Comparison of ENCODE assay signal across 19 mouse cellular contexts in genomic region chr3:38585509-38585908, GRCm38 (mm10).
A peak's percentile ranks its signal among the peaks of the same experiment; 100 is the strongest.
DNase-seq lines count a peak whose midpoint lies in the region; ATAC-seq and TF ChIP-seq lines count a peak whose summit lies in the region.
"Had no signal": no experiment of that assay in that cellular context is flagged by ENCODE, and none has a peak within 500 bp of the region (broad histone marks: within the 10 kb centered on the region; RNA-seq: fewer than 3 reads in every experiment).

No protein-coding gene starts in this region.

- H3K36me3 ChIP-seq in intestine, embryonic 15.5 days: no peaks in the 10 kb centered on the region
- no peaks in the 10 kb centered on the region for H3K36me3 ChIP-seq in intestine, postnatal 0 days (ENCODE audit: control insufficient read depth, insufficient read depth)
- H3K36me3 ChIP-seq in embryonic facial prominence, embryonic 13.5 days: no peaks in the 10 kb centered on the region
- H3K36me3 ChIP-seq in embryonic facial prominence, embryonic 14.5 days (ENCODE audit: control insufficient read depth, insufficient read depth, low read length): no peaks in the 10 kb centered on the region
- H3K36me3 ChIP-seq in intestine, embryonic 16.5 days (ENCODE audit: control insufficient read depth, insufficient read depth, low read length): no peaks in the 10 kb centered on the region
- H3K36me3 ChIP-seq: hindbrain, embryonic 15.5 days had no signal

- peak; percentile 90 for DNase-seq in embryonic facial prominence, embryonic 14.5 days (ENCODE audit: low spot score)
- DNase-seq in cerebellum, adult 2 months: no peak
- DNase-seq in adrenal gland, postnatal 25 days: no peak
- DNase-seq: adrenal gland, adult 2 months; adrenal gland, postnatal 36 days; cerebellum, adult 8-10 months; cerebellum, postnatal 14 days; forebrain, postnatal 0 days; gastrocnemius, postnatal 36 days; heart, adult 2 months; heart, postnatal 36 days; kidney, adult 18-20 months had no signal

- no peak for TF ChIP-seq CTCF in intestine, postnatal 0 days (IDR thresholded peaks at IDR 0.05; ENCODE audit: low read depth)
- TF ChIP-seq CTCF in cerebellum, adult 2 months (IDR thresholded peaks at IDR 0.05; ENCODE audit: borderline replicate concordance, insufficient read depth, low read depth, low read length): no peak

- TF ChIP-seq POLR2A in cerebellum, adult 2 months (IDR thresholded peaks at IDR 0.05; ENCODE audit: borderline replicate concordance, insufficient read depth, low read length): no peak

- WGBS in intestine, embryonic 15.5 days: 63% methylated on average over 5 of the region's 5 CpGs
- WGBS in intestine, postnatal 0 days: 51% methylated on average over 5 of the region's 5 CpGs
- 62% methylated on average over 5 of the region's 5 CpGs for WGBS in embryonic facial prominence, embryonic 13.5 days
- WGBS in embryonic facial prominence, embryonic 14.5 days: 68% methylated on average over 5 of the region's 5 CpGs
- WGBS in intestine, embryonic 16.5 days: 60% methylated on average over 5 of the region's 5 CpGs
- whole genome bisulfite sequencing in cerebellum, adult 2 months: 91% methylated on average over 5 of the region's 5 CpGs

- no peak overlapping the region for H3K4me3 ChIP-seq in intestine, embryonic 15.5 days (replicated peaks)
- H3K4me3 ChIP-seq in intestine, postnatal 0 days (ENCODE audit: low read depth, low read length): no peak overlapping the region
- no peak overlapping the region for H3K4me3 ChIP-seq in embryonic facial prominence, embryonic 13.5 days
- H3K4me3 ChIP-seq in embryonic facial prominence, embryonic 14.5 days (ENCODE audit: low read depth, low read length): no peak overlapping the region
- no peak overlapping the region for H3K4me3 ChIP-seq in intestine, embryonic 16.5 days (ENCODE audit: low read length)
- no peak overlapping the region for H3K4me3 ChIP-seq in cerebellum, adult 2 months (replicated peaks; ENCODE audit: insufficient read depth, low read depth, low read length)
- H3K4me3 ChIP-seq: forebrain, embryonic 13.5 days; heart, adult 2 months; hindbrain, embryonic 15.5 days had no signal

- no peaks in the 10 kb centered on the region for H3K9me3 ChIP-seq in intestine, embryonic 15.5 days
- H3K9me3 ChIP-seq in intestine, postnatal 0 days (ENCODE audit: control insufficient read depth): no peaks in the 10 kb centered on the region
- H3K9me3 ChIP-seq in embryonic facial prominence, embryonic 13.5 days: no peaks in the 10 kb centered on the region
- no peaks in the 10 kb centered on the region for H3K9me3 ChIP-seq in embryonic facial prominence, embryonic 14.5 days (ENCODE audit: control insufficient read depth, low read length)
- no peaks in the 10 kb centered on the region for H3K9me3 ChIP-seq in intestine, embryonic 16.5 days (ENCODE audit: control insufficient read depth, low read length)
- H3K9me3 ChIP-seq: forebrain, embryonic 13.5 days; hindbrain, embryonic 15.5 days had no signal

- no peaks in the 10 kb centered on the region for H3K27me3 ChIP-seq in intestine, embryonic 15.5 days (replicated peaks)
- H3K27me3 ChIP-seq in intestine, postnatal 0 days (replicated peaks; ENCODE audit: control insufficient read depth, insufficient read depth, low read length): no peaks in the 10 kb centered on the region
- no peaks in the 10 kb centered on the region for H3K27me3 ChIP-seq in embryonic facial prominence, embryonic 13.5 days
- H3K27me3 ChIP-seq in embryonic facial prominence, embryonic 14.5 days (replicated peaks; ENCODE audit: control insufficient read depth, insufficient read depth, low read length): no peaks in the 10 kb centered on the region
- no peaks in the 10 kb centered on the region for H3K27me3 ChIP-seq in intestine, embryonic 16.5 days (replicated peaks; ENCODE audit: control insufficient read depth, insufficient read depth, low read length)
- no peaks in the 10 kb centered on the region for H3K27me3 ChIP-seq in cerebellum, adult 2 months (ENCODE audit: control insufficient read depth, insufficient read depth, low read length)
- H3K27me3 ChIP-seq: forebrain, embryonic 13.5 days; hindbrain, embryonic 15.5 days had no signal

- peak; percentile 75 for ATAC-seq in intestine, embryonic 15.5 days
- ATAC-seq in intestine, postnatal 0 days: no peak
- ATAC-seq in embryonic facial prominence, embryonic 13.5 days (ENCODE audit: insufficient number of reproducible peaks, insufficient read depth, low FRiP score, low TSS enrichment, low read depth): peak; percentile 62; the same call in 1 of the 2 replicates
- ATAC-seq in embryonic facial prominence, embryonic 14.5 days (ENCODE audit: low read depth): peak; percentile 89
- peak; percentile 68 for ATAC-seq in intestine, embryonic 16.5 days
- ATAC-seq: forebrain, embryonic 13.5 days; forebrain, postnatal 0 days had no signal

- no peaks in the 10 kb centered on the region for H3K4me1 ChIP-seq in intestine, embryonic 15.5 days (replicated peaks)
- H3K4me1 ChIP-seq in intestine, postnatal 0 days (replicated peaks; ENCODE audit: control insufficient read depth, insufficient read depth, low read length): no peaks in the 10 kb centered on the region
- H3K4me1 ChIP-seq in embryonic facial prominence, embryonic 13.5 days: no peaks in the 10 kb centered on the region
- no peaks in the 10 kb centered on the region for H3K4me1 ChIP-seq in embryonic facial prominence, embryonic 14.5 days (ENCODE audit: control insufficient read depth, insufficient read depth, low read length)
- H3K4me1 ChIP-seq in intestine, embryonic 16.5 days (ENCODE audit: control insufficient read depth, insufficient read depth, low read length): no peaks in the 10 kb centered on the region
- H3K4me1 ChIP-seq in cerebellum, adult 2 months (ENCODE audit: control insufficient read depth, insufficient read depth, low read length): no peaks in the 10 kb centered on the region
- H3K4me1 ChIP-seq: forebrain, embryonic 13.5 days; hindbrain, embryonic 15.5 days had no signal

- H3K4me2 ChIP-seq in intestine, embryonic 15.5 days (replicated peaks): no peak overlapping the region
- H3K4me2 ChIP-seq in intestine, postnatal 0 days (replicated peaks; ENCODE audit: low read depth): no peak overlapping the region
- H3K4me2 ChIP-seq in embryonic facial prominence, embryonic 13.5 days: no peak overlapping the region
- H3K4me2 ChIP-seq in embryonic facial prominence, embryonic 14.5 days (ENCODE audit: low read depth, low read length): no peak overlapping the region
- no peak overlapping the region for H3K4me2 ChIP-seq in intestine, embryonic 16.5 days (ENCODE audit: low read depth, low read length)
- H3K4me2 ChIP-seq: forebrain, embryonic 13.5 days; heart, embryonic 11.5 days; hindbrain, embryonic 15.5 days had no signal

- no peak overlapping the region for H3K9ac ChIP-seq in intestine, embryonic 15.5 days
- H3K9ac ChIP-seq in intestine, postnatal 0 days (ENCODE audit: low read depth, low read length): no peak overlapping the region
- H3K9ac ChIP-seq in embryonic facial prominence, embryonic 13.5 days: no peak overlapping the region
- no peak overlapping the region for H3K9ac ChIP-seq in embryonic facial prominence, embryonic 14.5 days (ENCODE audit: low read depth, low read length)
- no peak overlapping the region for H3K9ac ChIP-seq in intestine, embryonic 16.5 days (ENCODE audit: low read depth, low read length)
- H3K9ac ChIP-seq: forebrain, embryonic 13.5 days; forebrain, postnatal 0 days; hindbrain, embryonic 15.5 days had no signal

- H3K27ac ChIP-seq in intestine, embryonic 15.5 days: no peak overlapping the region
- H3K27ac ChIP-seq in intestine, postnatal 0 days (ENCODE audit: low read depth, low read length): no peak overlapping the region
- 0 out of 2 replicates have a peak overlapping the region, but pooled peaks have one; percentile 44 for H3K27ac ChIP-seq in embryonic facial prominence, embryonic 13.5 days
- H3K27ac ChIP-seq in embryonic facial prominence, embryonic 14.5 days (replicated peaks; ENCODE audit: low read depth, low read length): no peak overlapping the region
- H3K27ac ChIP-seq in intestine, embryonic 16.5 days (ENCODE audit: low read length): no peak overlapping the region
- no peak overlapping the region for H3K27ac ChIP-seq in cerebellum, adult 2 months (ENCODE audit: insufficient read depth, low read length)
- H3K27ac ChIP-seq: forebrain, embryonic 13.5 days; heart, adult 2 months; hindbrain, embryonic 15.5 days had no signal
